Mouse (Mus musculus) skeletal muscle tissue, adult 2 months (tissue): ENCODE measurements around the gene Rab20.

Experiments used
- DNase-seq: peaks from one replicate; pipeline ENCODE4 v3.0.0-alpha.2; 2012; ENCODE audit warnings: low read depth, low spot score

Gene Rab20

GRCm38 (mm10) chr8:11404614-11405013 is 73.9 kb downstream of the Rab20 start:
- no peak for DNase-seq

- no peak for DNase-seq
Observed at GRCm38 (mm10) chr8:11403813-11404212, 74.7 kb downstream of the Rab20 start.
